Comparison of ENCODE assay signal across 25 mouse cellular contexts in genomic region chr7:4303457-4303856, GRCm38 (mm10). TPM values are rescaled to one million over a fixed set of nuclear protein-coding genes. Genes with fewer than 3 reads are reported as not detected.
DNase-seq lines count a peak whose midpoint lies in the region; ATAC-seq and TF ChIP-seq lines count a peak whose summit lies in the region.
"Had no signal": no experiment of that assay in that cellular context is flagged by ENCODE, and none has a peak within 500 bp of the region (broad histone marks: within the 10 kb centered on the region; RNA-seq: fewer than 3 reads in every experiment).

No protein-coding gene starts in this region.

- H3K79me2 ChIP-seq in CH12.LX (replicated peaks; ENCODE audit: control insufficient read depth, extremely low read depth, insufficient read depth, poor library complexity, severe bottlenecking) (no peaks in the 10 kb centered on the region), MEL (ENCODE audit: control insufficient read depth, insufficient read depth, low read length, poor library complexity) (no peaks in the 10 kb centered on the region)

- no peaks in the 10 kb centered on the region for H3K36me3 ChIP-seq in CH12.LX (replicated peaks in 1 of 2; ENCODE audit: control insufficient read depth in 1 of 2, insufficient read depth in 1 of 2, low read length in 1 of 2)
- no peaks in the 10 kb centered on the region for H3K36me3 ChIP-seq in ES-E14 (ENCODE audit: control insufficient read depth, insufficient read depth, low read length, poor library complexity, severe bottlenecking)
- H3K36me3 ChIP-seq in MEL (ENCODE audit: control insufficient read depth in 1 of 2, insufficient read depth in 2 of 2, low read length in 2 of 2) = no peaks in the 10 kb centered on the region
- H3K36me3 ChIP-seq: G1E had no signal

- no peak overlapping the region for H3K4me2 ChIP-seq in CH12.LX (ENCODE audit: insufficient read depth, low read depth, poor library complexity, severe bottlenecking)

- H3K27me3 ChIP-seq in CH12.LX (replicated peaks) (no peaks in the 10 kb centered on the region), MEL (ENCODE audit: control insufficient read depth in 1 of 2, insufficient read depth in 2 of 2, low read length in 2 of 2) (no peaks in the 10 kb centered on the region)

- no peak for TF ChIP-seq CTCF in CH12.LX (conservative IDR thresholded peaks at IDR 0.05 in 1 of 2, IDR thresholded peaks at IDR 0.05 in 1 of 2; ENCODE audit: low read depth in 2 of 2, low read length in 2 of 2)
- no peak for TF ChIP-seq CTCF in MEL (IDR thresholded peaks at IDR 0.05 in 2 of 3, conservative IDR thresholded peaks at IDR 0.05 in 1 of 3; ENCODE audit: control insufficient read depth in 1 of 3, insufficient read depth in 1 of 3, low read depth in 2 of 3, low read length in 3 of 3, poor library complexity in 1 of 3, severe bottlenecking in 1 of 3)

- in situ Hi-C loops in CH12.LX (cut with MboI; ENCODE audit: low pct_ligation_motif_present, low pct_unique_long_range_greater_than_20kb, low sequenced_read_pairs) = no loop called here
- in situ Hi-C loops in ES-E14 (cut with MboI; ENCODE audit: low sequenced_read_pairs in 2 of 2, unreplicated experiment in 2 of 2) = no loop called here

- no peak for ATAC-seq in inflammation-experienced regulatory T-cells, adult 6 months
- ATAC-seq: activated CD4-positive, CD25-positive, alpha-beta regulatory T cell, adult 4 months; CD4-positive, CD25-positive, alpha-beta regulatory T cell, adult 4 months; Patski had no signal

- no peak for TF ChIP-seq EP300 in CH12.LX (IDR thresholded peaks at IDR 0.05; ENCODE audit: low read length)
- no peak for TF ChIP-seq EP300 in MEL (IDR thresholded peaks at IDR 0.05; ENCODE audit: low read depth in 1 of 2, low read length in 2 of 2)

- TF ChIP-seq POLR2A in CH12.LX (IDR thresholded peaks at IDR 0.05; ENCODE audit: low read depth, low read length) (no peak), MEL (IDR thresholded peaks at IDR 0.05; ENCODE audit: control insufficient read depth in 1 of 2, insufficient read depth in 1 of 2, low read depth in 1 of 2, low read length in 2 of 2, poor library complexity in 1 of 2) (no peak)

- dilution Hi-C loops in CH12.LX (cut with MboI; ENCODE audit: extremely low pct_ligation_motif_present, extremely low pct_unique_long_range_greater_than_20kb, low sequenced_read_pairs) = no loop called here

- no peak overlapping the region for H3K27ac ChIP-seq in CH12.LX (ENCODE audit: insufficient read depth, low read depth)
- no peak overlapping the region for H3K27ac ChIP-seq in ES-E14 (ENCODE audit: insufficient read depth, low read depth, low read length, poor library complexity, severe bottlenecking)
- no peak overlapping the region for H3K27ac ChIP-seq in MEL (ENCODE audit: control insufficient read depth, low read depth, low read length)

- TF ChIP-seq RAD21 in CH12.LX (IDR thresholded peaks at IDR 0.05; ENCODE audit: low read depth, low read length) (no peak), MEL (IDR thresholded peaks at IDR 0.05; ENCODE audit: low read depth, low read length) (no peak)

- H3K9me3 ChIP-seq in CH12.LX (replicated peaks; ENCODE audit: low read length) = no peaks in the 10 kb centered on the region
- H3K9me3 ChIP-seq in ES-E14 (ENCODE audit: control insufficient read depth, insufficient read depth, low read depth, low read length) = no peaks in the 10 kb centered on the region
- no peaks in the 10 kb centered on the region for H3K9me3 ChIP-seq in MEL (replicated peaks; ENCODE audit: insufficient read depth, low read length)
- H3K9me3 ChIP-seq: G1E had no signal

- H3K9ac ChIP-seq in CH12.LX (ENCODE audit: insufficient read depth, low read depth) = no peak overlapping the region
- H3K9ac ChIP-seq in ES-E14 (ENCODE audit: insufficient read depth, low read depth, low read length, poor library complexity, severe bottlenecking) = no peak overlapping the region
- H3K9ac ChIP-seq in MEL (ENCODE audit: control insufficient read depth, low read depth, low read length, poor library complexity, severe bottlenecking) = no peak overlapping the region

- H3K4me1 ChIP-seq in CH12.LX (ENCODE audit: control insufficient read depth in 1 of 2, insufficient read depth in 2 of 2) = peaks cover 0 to 5% of the 10 kb centered on the region in 2 experiments; a peak in 1 of 4 replicates
- H3K4me1 ChIP-seq in ES-E14 (ENCODE audit: control insufficient read depth in 2 of 2, insufficient read depth in 2 of 2, low read length in 2 of 2, poor library complexity in 1 of 2) = no peaks in the 10 kb centered on the region
- H3K4me1 ChIP-seq in MEL (ENCODE audit: control insufficient read depth in 1 of 2, insufficient read depth in 2 of 2, low read length in 2 of 2) = no peaks in the 10 kb centered on the region

- DNase-seq in CH12.LX (ENCODE audit: extremely low read depth) = no peak
- no peak for DNase-seq in ES-E14 (ENCODE audit: low read depth, low spot score)
- no peak for DNase-seq in MEL (ENCODE audit: low read depth, low spot score)
- no peak for DNase-seq in ovary, postnatal 10 days (ENCODE audit: low spot score)
- no peak for DNase-seq in spleen, postnatal 14 days (ENCODE audit: low spot score in 2 of 2)
- DNase-seq: adrenal gland, adult 2 months; adrenal gland, adult 8-10 months; adrenal gland, postnatal 10 days; adrenal gland, postnatal 14 days; adrenal gland, postnatal 25 days; adrenal gland, postnatal 36 days; B cell, adult 2 months; cerebellum, adult 11 months; cerebellum, adult 11-12 months; cerebellum, adult 18-20 months; cerebellum, adult 2 months; cerebellum, adult 8-10 months; cerebellum, adult 9-10 months had no signal

- H3K4me3 ChIP-seq in CH12.LX (replicated peaks in 1 of 3; ENCODE audit: low read depth in 2 of 3, low read length in 2 of 3, poor library complexity in 1 of 3) = no peak overlapping the region
- no peak overlapping the region for H3K4me3 ChIP-seq in ES-E14 (ENCODE audit: insufficient read depth in 1 of 2, low read depth in 1 of 2, low read length in 2 of 2, poor library complexity in 1 of 2, severe bottlenecking in 1 of 2)
- H3K4me3 ChIP-seq in MEL (ENCODE audit: control insufficient read depth in 1 of 2, insufficient read depth in 1 of 2, low read depth in 2 of 2, low read length in 2 of 2) = no peak overlapping the region

TF ChIP-seq in CH12.LX, 34 proteins besides CTCF, POLR2A, EP300 and RAD21:
- no peak for TF ChIP-seq KAT2A (IDR thresholded peaks at IDR 0.05; ENCODE audit: insufficient replicate concordance, low read length)
- peak; percentile 84 for TF ChIP-seq MAFK (IDR thresholded peaks at IDR 0.05; ENCODE audit: insufficient replicate concordance, low read length)
- TF ChIP-seq JUN (IDR thresholded peaks at IDR 0.05; ENCODE audit: insufficient read depth, low read depth, low read length) = no peak
- no peak for TF ChIP-seq ZMIZ1 (IDR thresholded peaks at IDR 0.05; ENCODE audit: low read depth, low read length)
- TF ChIP-seq GABPA (IDR thresholded peaks at IDR 0.05; ENCODE audit: insufficient replicate concordance, low read depth, low read length) = no peak
- no peak for TF ChIP-seq UBTF (IDR thresholded peaks at IDR 0.05; ENCODE audit: low read depth, low read length)
- TF ChIP-seq HCFC1 (IDR thresholded peaks at IDR 0.05; ENCODE audit: low read depth, low read length) = no peak
- TF ChIP-seq NELFE (IDR thresholded peaks at IDR 0.05; ENCODE audit: low read depth, low read length) = no peak

TF ChIP-seq in ES-E14, 5 proteins besides CTCF, POLR2A, EP300 and RAD21:
- TF ChIP-seq ZNF384 (IDR thresholded peaks at IDR 0.05; ENCODE audit: low read depth, low read length) (no peak), ZC3H11A (IDR thresholded peaks at IDR 0.05; ENCODE audit: borderline replicate concordance, low read depth, low read length) (no peak), CHD2 (IDR thresholded peaks at IDR 0.05; ENCODE audit: low read depth, low read length) (no peak), MAFK (IDR thresholded peaks at IDR 0.05; ENCODE audit: insufficient read depth, low read depth, low read length) (peak; percentile 59), HCFC1 (IDR thresholded peaks at IDR 0.05; ENCODE audit: borderline replicate concordance, insufficient read depth, low read length) (no peak)

TF ChIP-seq in MEL, 35 proteins besides CTCF, POLR2A, EP300 and RAD21:
- TF ChIP-seq MYC (IDR thresholded peaks at IDR 0.05; ENCODE audit: low read depth, low read length) (no peak), UBTF (IDR thresholded peaks at IDR 0.05; ENCODE audit: borderline replicate concordance, insufficient read depth, low read depth, low read length) (no peak), MAFK (IDR thresholded peaks at IDR 0.05; ENCODE audit: borderline replicate concordance, low read depth, low read length) (peak; percentile 70; the same call in 1 of the 2 replicates), HCFC1 (IDR thresholded peaks at IDR 0.05; ENCODE audit: low read depth, low read length) (no peak)

RNA-seq across cellular contexts. Expression of gene Ncr1, which starts 34.1 kb away (rescaled TPM):
- total RNA-seq in CH12.LX (2012; rRNA removed) (not detected in 2 replicates), CH12.LX (2014; rRNA removed) (not detected in 2 replicates), ES-E14 (2012; rRNA removed) (not detected in 2 replicates), MEL (2012; rRNA removed) (not detected in 2 replicates)
- polyA plus RNA-seq in CH12.LX (2012; ENCODE audit: insufficient read length, low read depth) (not detected in 2 replicates), MEL (2012; ENCODE audit: insufficient read depth in 1 of 2, insufficient read length in 2 of 2, low read depth in 1 of 2, low replicate concordance in 2 of 2, missing spikeins in 1 of 2) (not detected)
- polyA plus RNA-seq in inflammation-experienced regulatory T-cells, adult 6 months (2017; shearing (Covaris generic)) = under 1 TPM in 1 of 3 experiments, not detected in 2; 0.33 TPM
- total RNA-seq: adrenal gland, postnatal 14 days; adrenal gland, postnatal 36 days had no signal
- polyA plus RNA-seq: activated CD4-positive, CD25-positive, alpha-beta regulatory T cell, adult 4 months; adrenal gland, adult 2 months; brain, embryonic 14.5 days; C2C12; CD4-positive, CD25-positive, alpha-beta regulatory T cell, adult 4 months; G1E; Patski had no signal

Comparison
In these comparisons a context has a peak if more than half of its experiments do, and no peak if none do; other contexts are left out.
1. Of the 35 proteins assayed by ChIP-seq in both MEL and CH12.LX: peak only in MEL: none; only in CH12.LX: none; in both: MAFK; in neither: 34.